Mouse (Mus musculus): ENCODE results near the gene Scn8a. TPM values are rescaled to one million over a fixed set of nuclear protein-coding genes. Genes with fewer than 3 reads are reported as not detected.
A peak's percentile ranks its signal among the peaks of the same experiment; 100 is the strongest.

The Scn8a gene
- polyA plus RNA-seq, 1 experiment from 2014 or later = 0.73 TPM

GRCm38 (mm10) chr15:101066920-101067696, 197.4 kb downstream of the Scn8a start:
- no peak overlapping the region for H3K27ac ChIP-seq (ENCODE audit: low read depth, low read length)

GRCm38 (mm10) chr15:101068029-101068428, 198.4 kb downstream of the Scn8a start:
- DNase-seq (ENCODE audit: low spot score) = no peak
- Histone ChIP-seq H3K27ac (ENCODE audit: low read depth, low read length) (no peak overlapping the region), H3K4me1 (replicated peaks; ENCODE audit: control insufficient read depth, insufficient read depth, low read length) (peaks cover 41% of the 10 kb centered on the region)

More at GRCm38 (mm10) chr15:101066920-101067696, 197.4 kb downstream of the Scn8a start:
- H3K4me1 ChIP-seq (replicated peaks; ENCODE audit: control insufficient read depth, insufficient read depth, low read length) = peaks cover 41% of the 10 kb centered on the region
- no peak overlapping the region for H3K4me2 ChIP-seq
- 0 out of 2 replicates have a peak, but pooled peaks cover 4% of the 10 kb centered on the region for H3K27me3 ChIP-seq (replicated peaks; ENCODE audit: control insufficient read depth, insufficient read depth, low read length)
- H3K4me3 ChIP-seq (ENCODE audit: low read depth, low read length) = no peak overlapping the region
- H3K36me3 ChIP-seq (ENCODE audit: control insufficient read depth, insufficient read depth, low read length) = no peaks in the 10 kb centered on the region
- no peak for ATAC-seq (replicated peaks; ENCODE audit: low FRiP score)
- 45% methylated on average over 7 of the region's 9 CpGs for WGBS
- H3K9ac ChIP-seq (ENCODE audit: low read depth, low read length) = no peak overlapping the region
- no peak for DNase-seq (ENCODE audit: low spot score)
- no peaks in the 10 kb centered on the region for H3K9me3 ChIP-seq (ENCODE audit: control insufficient read depth, low read length)

GRCm38 (mm10) chr15:101068671-101069070, 199.0 kb downstream of the Scn8a start:
- Histone ChIP-seq H3K4me1 (replicated peaks; ENCODE audit: control insufficient read depth, insufficient read depth, low read length) (peaks cover 41% of the 10 kb centered on the region), H3K9me3 (ENCODE audit: control insufficient read depth, low read length) (no peaks in the 10 kb centered on the region), H3K27ac (ENCODE audit: low read depth, low read length) (no peak overlapping the region), H3K4me2 (no peak overlapping the region), H3K4me3 (ENCODE audit: low read depth, low read length) (no peak overlapping the region), H3K9ac (ENCODE audit: low read depth, low read length) (no peak overlapping the region), H3K27me3 (replicated peaks; ENCODE audit: control insufficient read depth, insufficient read depth, low read length) (peaks cover 4% of the 10 kb centered on the region; the same call in 1 of the 2 replicates), H3K36me3 (ENCODE audit: control insufficient read depth, insufficient read depth, low read length) (no peaks in the 10 kb centered on the region)
- WGBS = 68% methylated on average over 4 of the region's 4 CpGs
- DNase-seq (ENCODE audit: low spot score) = no peak
- no peak for ATAC-seq (replicated peaks; ENCODE audit: low FRiP score)

More at GRCm38 (mm10) chr15:101068029-101068428, 198.4 kb downstream of the Scn8a start:
- no peak for ATAC-seq (replicated peaks; ENCODE audit: low FRiP score)
- no peak overlapping the region for H3K4me2 ChIP-seq
- H3K36me3 ChIP-seq (ENCODE audit: control insufficient read depth, insufficient read depth, low read length) = no peaks in the 10 kb centered on the region
- H3K27me3 ChIP-seq (replicated peaks; ENCODE audit: control insufficient read depth, insufficient read depth, low read length) = peaks cover 4% of the 10 kb centered on the region; the same call in 1 of the 2 replicates
- WGBS = 54% methylated on average over 3 of the region's 3 CpGs
- H3K9ac ChIP-seq (ENCODE audit: low read depth, low read length) = no peak overlapping the region
- H3K4me3 ChIP-seq (ENCODE audit: low read depth, low read length) = no peak overlapping the region
- no peaks in the 10 kb centered on the region for H3K9me3 ChIP-seq (ENCODE audit: control insufficient read depth, low read length)

- Histone ChIP-seq H3K27ac (ENCODE audit: low read depth, low read length) (no peak overlapping the region), H3K4me1 (replicated peaks; ENCODE audit: control insufficient read depth, insufficient read depth, low read length) (peaks cover 44% of the 10 kb centered on the region), H3K9ac (ENCODE audit: low read depth, low read length) (0 out of 2 replicates have a peak overlapping the region, but pooled peaks have one; percentile 5), H3K27me3 (replicated peaks; ENCODE audit: control insufficient read depth, insufficient read depth, low read length) (peaks cover 4% of the 10 kb centered on the region; the same call in 1 of the 2 replicates), H3K4me2 (no peak overlapping the region), H3K36me3 (ENCODE audit: control insufficient read depth, insufficient read depth, low read length) (no peaks in the 10 kb centered on the region; the same call in 1 of the 2 replicates), H3K4me3 (ENCODE audit: low read depth, low read length) (no peak overlapping the region), H3K9me3 (ENCODE audit: control insufficient read depth, low read length) (no peaks in the 10 kb centered on the region)
- WGBS = 48% methylated on average over 9 of the region's 9 CpGs
- ATAC-seq (replicated peaks; ENCODE audit: low FRiP score) (no peak), DNase-seq (ENCODE audit: low spot score) (no peak)
These were observed 200.1 kb downstream of the Scn8a start for GRCm38 (mm10) chr15:101069641-101070190.

DNA sequence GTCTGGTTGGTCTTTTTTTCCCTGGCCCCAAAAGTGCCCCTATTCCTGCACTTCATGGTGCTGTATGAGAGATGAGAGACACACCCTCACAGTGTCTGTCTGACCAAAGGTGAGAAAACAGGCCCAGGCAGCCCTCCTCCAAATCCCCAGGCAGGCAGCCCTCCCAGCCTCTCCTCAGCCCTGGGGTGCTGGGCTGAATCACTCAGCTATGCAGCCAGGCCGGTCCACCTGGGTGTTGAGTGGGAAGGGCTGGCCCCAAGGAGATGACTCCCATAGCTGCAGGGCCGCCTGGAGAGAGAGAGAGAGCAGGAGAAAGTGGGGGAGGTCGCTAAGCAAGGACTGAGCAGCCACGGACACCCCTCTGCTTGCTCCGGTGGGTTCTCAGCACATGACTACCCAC, 201.1 kb downstream of the Scn8a start:
- Histone ChIP-seq H3K27ac (ENCODE audit: low read depth, low read length) (no peak overlapping the region), H3K4me3 (ENCODE audit: low read depth, low read length) (no peak overlapping the region), H3K9ac (ENCODE audit: low read depth, low read length) (no peak overlapping the region), H3K9me3 (ENCODE audit: control insufficient read depth, low read length) (no peaks in the 10 kb centered on the region), H3K4me1 (replicated peaks; ENCODE audit: control insufficient read depth, insufficient read depth, low read length) (peaks cover 41% of the 10 kb centered on the region), H3K36me3 (ENCODE audit: control insufficient read depth, insufficient read depth, low read length) (no peaks in the 10 kb centered on the region; the same call in 1 of the 2 replicates), H3K4me2 (no peak overlapping the region), H3K27me3 (replicated peaks; ENCODE audit: control insufficient read depth, insufficient read depth, low read length) (peaks cover 12% of the 10 kb centered on the region)
- 28% methylated on average over 5 of the region's 5 CpGs for whole genome bisulfite sequencing
- no peak for DNase-seq (ENCODE audit: low spot score)
- no peak for ATAC-seq (replicated peaks; ENCODE audit: low FRiP score)

GRCm38 (mm10) chr15:101072736-101073135, 203.1 kb downstream of the Scn8a start:
- ATAC-seq (replicated peaks; ENCODE audit: low FRiP score) (no peak), DNase-seq (ENCODE audit: low spot score) (no peak)
- Histone ChIP-seq H3K4me3 (ENCODE audit: low read depth, low read length) (no peak overlapping the region), H3K4me2 (no peak overlapping the region), H3K36me3 (ENCODE audit: control insufficient read depth, insufficient read depth, low read length) (no peaks in the 10 kb centered on the region; the same call in 1 of the 2 replicates), H3K9me3 (ENCODE audit: control insufficient read depth, low read length) (no peaks in the 10 kb centered on the region), H3K27me3 (replicated peaks; ENCODE audit: control insufficient read depth, insufficient read depth, low read length) (peaks cover 31% of the 10 kb centered on the region), H3K4me1 (replicated peaks; ENCODE audit: control insufficient read depth, insufficient read depth, low read length) (peaks cover 38% of the 10 kb centered on the region), H3K9ac (ENCODE audit: low read depth, low read length) (no peak overlapping the region), H3K27ac (ENCODE audit: low read depth, low read length) (no peak overlapping the region)
- WGBS = 56% methylated on average over 2 of the region's 2 CpGs

DNA sequence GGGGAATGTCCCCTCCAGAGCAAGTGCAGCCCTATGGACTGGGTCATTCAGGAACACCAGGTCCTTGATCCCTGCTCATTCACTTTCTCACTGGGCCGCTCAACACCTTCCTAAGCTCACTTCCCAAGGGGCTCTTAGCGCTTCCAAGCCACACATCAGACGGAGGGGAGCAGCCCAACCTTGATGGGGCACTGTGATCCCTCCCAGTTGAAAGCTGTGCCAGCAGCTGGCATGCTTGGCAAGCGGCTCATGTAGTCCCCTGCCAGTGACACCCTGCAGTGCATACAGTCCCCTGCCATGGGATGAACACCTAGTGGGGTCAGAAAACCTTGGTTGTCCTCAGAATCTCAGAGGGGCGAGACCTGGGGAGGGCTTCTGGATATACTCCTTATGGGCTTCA, 204.4 kb downstream of the Scn8a start:
- H3K9ac ChIP-seq (ENCODE audit: low read depth, low read length) = no peak overlapping the region
- no peak overlapping the region for H3K27ac ChIP-seq (ENCODE audit: low read depth, low read length)
- H3K4me2 ChIP-seq = no peak overlapping the region
- DNase-seq (ENCODE audit: low spot score) = no peak
- no peak for ATAC-seq (replicated peaks; ENCODE audit: low FRiP score)
- 84% methylated on average over 5 of the region's 5 CpGs for WGBS
- no peak overlapping the region for H3K4me3 ChIP-seq (ENCODE audit: low read depth, low read length)
- H3K36me3 ChIP-seq (ENCODE audit: control insufficient read depth, insufficient read depth, low read length) = no peaks in the 10 kb centered on the region; the same call in 1 of the 2 replicates
- peaks cover 32% of the 10 kb centered on the region for H3K4me1 ChIP-seq (replicated peaks; ENCODE audit: control insufficient read depth, insufficient read depth, low read length)
- peaks cover 44% of the 10 kb centered on the region for H3K27me3 ChIP-seq (replicated peaks; ENCODE audit: control insufficient read depth, insufficient read depth, low read length)
- no peaks in the 10 kb centered on the region for H3K9me3 ChIP-seq (ENCODE audit: control insufficient read depth, low read length)

GRCm38 (mm10) chr15:101075150-101075549, 205.5 kb downstream of the Scn8a start:
- no peak overlapping the region for H3K4me2 ChIP-seq
- DNase-seq (ENCODE audit: low spot score) (no peak), ATAC-seq (replicated peaks; ENCODE audit: low FRiP score) (no peak)
- 78% methylated on average over 4 of the region's 4 CpGs for WGBS
- H3K9me3 ChIP-seq (ENCODE audit: control insufficient read depth, low read length) = no peaks in the 10 kb centered on the region
- no peak overlapping the region for H3K9ac ChIP-seq (ENCODE audit: low read depth, low read length)
- H3K4me1 ChIP-seq (replicated peaks; ENCODE audit: control insufficient read depth, insufficient read depth, low read length) = peaks cover 23% of the 10 kb centered on the region
- H3K27me3 ChIP-seq (replicated peaks; ENCODE audit: control insufficient read depth, insufficient read depth, low read length) = peaks cover 52% of the 10 kb centered on the region
- H3K4me3 ChIP-seq (ENCODE audit: low read depth, low read length) = no peak overlapping the region
- no peaks in the 10 kb centered on the region; the same call in 1 of the 2 replicates for H3K36me3 ChIP-seq (ENCODE audit: control insufficient read depth, insufficient read depth, low read length)
- H3K27ac ChIP-seq (ENCODE audit: low read depth, low read length) = no peak overlapping the region
